Mouse (Mus musculus) left cerebral cortex, adult 9 months (tissue): ENCODE measurements around the gene Nfic.

Experiments used
- DNase-seq, 2 experiments: peaks; one replicate each; pipeline ENCODE4 v3.0.0; 2022; ENCODE audit warnings: low spot score in 2 of 2

Nfic gene

DNA sequence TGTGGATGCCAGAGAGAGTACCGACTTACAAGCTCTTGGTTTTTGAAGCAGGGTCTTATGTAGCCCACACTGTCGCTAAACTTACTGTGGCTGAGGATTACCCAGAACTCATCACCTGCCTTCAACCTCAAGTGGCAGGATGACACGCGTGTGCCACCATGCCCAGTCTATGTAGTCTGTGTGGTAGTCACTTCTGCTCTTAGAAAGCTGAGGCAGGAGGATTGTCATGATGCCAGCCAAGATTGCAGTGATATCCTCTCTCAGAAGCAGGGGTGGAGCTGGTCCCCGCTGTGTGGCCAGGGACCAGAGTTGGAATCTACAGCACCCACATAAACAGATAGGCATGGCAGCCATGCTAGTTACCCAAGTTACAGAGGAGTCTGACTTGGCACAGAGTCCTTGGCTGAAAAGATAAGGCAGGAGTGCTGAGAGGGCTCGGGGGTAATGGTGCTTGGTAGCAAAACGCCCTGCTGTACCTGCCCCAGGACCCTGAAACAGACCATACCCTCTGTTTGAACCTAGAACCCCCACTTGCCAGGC lies 30.1 kb upstream of the Nfic start:
- DNase-seq, result no peak

DNA sequence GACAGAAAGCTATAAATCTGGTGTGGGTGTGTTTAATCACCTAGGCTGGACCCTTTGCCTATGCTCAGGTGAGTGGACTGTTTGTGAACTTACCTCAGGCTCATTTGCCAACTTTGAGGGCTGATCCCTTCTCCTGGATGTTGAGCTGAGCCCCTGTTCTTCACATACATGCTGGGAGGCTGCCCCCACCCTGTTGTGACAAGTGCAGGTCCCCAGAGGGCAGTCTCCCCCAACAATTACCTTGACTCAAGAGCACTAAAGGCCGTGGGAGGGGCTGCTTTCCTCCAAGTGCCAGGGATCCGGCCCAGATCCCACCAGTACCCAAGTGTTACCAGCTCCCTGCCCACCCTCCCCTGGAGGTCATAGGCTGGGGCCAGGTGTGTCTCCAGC lies 29.6 kb upstream of the Nfic start:
- DNase-seq, result no peak

- DNase-seq, result peak in 1 of 2 experiments; percentile 56
Observed at GRCm38 (mm10) chr10:81484441-81485059, 29.1 kb upstream of the Nfic start.

- DNase-seq, result no peak
Observed at GRCm38 (mm10) chr10:81483983-81484382, 28.5 kb upstream of the Nfic start.

DNA sequence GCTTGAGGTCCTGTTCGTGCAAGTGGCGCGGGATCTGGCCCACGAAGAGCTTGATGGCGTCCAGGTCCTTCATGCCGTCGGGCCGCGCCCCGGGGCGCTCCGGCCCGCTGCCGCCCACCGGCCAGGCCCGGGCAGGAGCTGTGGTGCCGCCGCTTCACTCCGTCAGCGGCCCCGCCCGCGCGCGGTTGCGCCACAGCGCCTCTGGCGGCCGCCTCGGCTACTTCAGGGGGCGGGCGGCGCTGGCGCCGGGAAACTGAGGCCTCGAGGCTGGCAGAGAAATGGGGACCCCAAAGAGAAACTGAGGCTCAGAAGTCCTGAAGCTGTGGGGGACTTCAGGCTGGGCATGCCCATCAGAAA lies 27.1 kb upstream of the Nfic start, which contains the start of gene Celf5:
TSS of gene Celf5 (minus strand) at position 177 of the 357 bp plus-strand sequence.
- peak in 1 of 2 experiments; percentile 62 for DNase-seq

DNA sequence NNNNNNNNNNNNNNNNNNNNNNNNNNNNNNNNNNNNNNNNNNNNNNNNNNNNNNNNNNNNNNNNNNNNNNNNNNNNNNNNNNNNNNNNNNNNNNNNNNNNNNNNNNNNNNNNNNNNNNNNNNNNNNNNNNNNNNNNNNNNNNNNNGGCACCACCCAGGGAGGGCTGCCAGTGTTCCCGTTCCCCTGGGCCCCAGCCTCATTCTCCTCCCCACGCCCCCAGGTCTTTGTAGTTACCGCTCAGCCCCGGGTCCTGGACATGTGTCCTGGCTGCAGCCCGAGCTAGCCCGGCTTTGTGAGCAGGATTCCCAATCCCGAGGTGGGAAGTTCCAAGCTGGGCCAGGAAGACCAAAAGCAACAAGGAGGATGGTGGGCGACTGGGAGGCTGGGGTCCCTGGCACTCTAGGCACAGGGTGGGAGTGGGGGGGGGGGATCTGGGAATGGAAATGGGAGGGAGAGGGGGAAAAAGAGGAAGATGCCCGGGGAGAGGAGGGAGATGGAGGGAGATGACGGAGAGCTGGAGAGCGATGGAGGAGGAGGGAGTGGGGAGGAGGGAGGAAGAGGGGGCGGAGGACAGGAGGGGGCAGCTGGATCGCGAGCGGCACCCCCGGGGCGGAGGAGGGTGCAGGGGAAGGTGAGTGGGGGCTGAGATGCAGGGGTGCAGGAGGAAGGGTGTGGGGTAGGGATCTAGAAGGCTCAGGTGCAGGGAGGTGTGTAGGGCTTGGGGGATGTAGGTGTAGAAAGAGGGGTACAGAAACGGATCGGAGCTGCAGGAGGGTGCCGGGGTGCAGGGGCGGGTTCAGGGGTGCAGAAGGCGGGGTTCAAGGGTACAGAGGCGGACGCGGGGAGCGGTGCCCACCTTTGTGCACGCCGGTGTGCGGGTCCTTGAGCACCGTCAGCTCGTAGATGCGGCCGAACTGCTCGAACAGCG lies 26.4 kb upstream of the Nfic start:
- DNase-seq, result no peak

DNA sequence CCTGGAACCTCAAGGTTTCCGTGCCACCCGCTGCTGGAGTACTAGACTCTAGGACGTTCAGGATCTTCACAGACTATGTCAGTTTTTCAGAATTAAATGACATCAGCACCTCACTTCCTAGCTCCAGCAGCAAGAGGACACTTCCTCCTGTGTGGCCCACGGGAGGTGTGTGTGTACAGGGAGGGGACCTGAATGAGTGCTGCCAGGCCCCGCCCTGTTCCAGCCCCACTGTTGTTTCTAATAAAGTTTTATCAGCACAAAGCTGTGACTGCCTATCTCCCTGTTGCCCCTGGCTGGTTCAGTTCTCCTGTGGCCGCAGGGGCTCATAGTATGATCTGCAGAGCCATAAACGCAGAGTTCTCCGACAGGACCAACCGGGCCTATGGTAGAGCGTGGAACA lies 19.0 kb upstream of the Nfic start:
- no peak for DNase-seq

- DNase-seq, result peak; percentile 88 to 92
Observed at GRCm38 (mm10) chr10:81473003-81473451, 17.6 kb upstream of the Nfic start.

GRCm38 (mm10) chr10:81472403-81473002 lies 17.1 kb upstream of the Nfic start:
- no peak for DNase-seq

DNA sequence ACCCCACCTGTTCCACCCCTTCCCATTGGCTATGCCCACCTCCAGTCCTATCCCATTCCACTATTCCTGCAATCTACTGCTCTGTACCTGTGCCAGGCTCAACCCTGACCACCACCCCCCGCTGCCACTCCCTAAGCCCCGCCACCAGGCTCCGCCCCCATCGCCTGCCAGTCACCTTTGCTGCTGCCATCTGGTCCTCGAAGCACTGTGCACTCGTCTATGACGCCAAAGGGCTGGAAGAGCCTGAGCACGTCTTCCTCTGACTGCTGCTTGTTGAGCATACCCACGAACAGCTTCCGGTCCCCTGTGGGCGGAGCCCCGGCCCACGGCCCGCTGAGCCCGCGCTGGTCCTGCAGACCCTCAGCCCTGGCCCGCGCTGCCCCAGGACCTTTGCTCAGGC lies 15.0 kb upstream of the Nfic start:
- DNase-seq, result peak in 1 of 2 experiments; percentile 55

- DNase-seq, result peak; percentile 80 to 86
Observed at GRCm38 (mm10) chr10:81469253-81469652, 13.8 kb upstream of the Nfic start.

- no peak for DNase-seq
Observed at GRCm38 (mm10) chr10:81467670-81468235, 12.3 kb upstream of the Nfic start.

DNA sequence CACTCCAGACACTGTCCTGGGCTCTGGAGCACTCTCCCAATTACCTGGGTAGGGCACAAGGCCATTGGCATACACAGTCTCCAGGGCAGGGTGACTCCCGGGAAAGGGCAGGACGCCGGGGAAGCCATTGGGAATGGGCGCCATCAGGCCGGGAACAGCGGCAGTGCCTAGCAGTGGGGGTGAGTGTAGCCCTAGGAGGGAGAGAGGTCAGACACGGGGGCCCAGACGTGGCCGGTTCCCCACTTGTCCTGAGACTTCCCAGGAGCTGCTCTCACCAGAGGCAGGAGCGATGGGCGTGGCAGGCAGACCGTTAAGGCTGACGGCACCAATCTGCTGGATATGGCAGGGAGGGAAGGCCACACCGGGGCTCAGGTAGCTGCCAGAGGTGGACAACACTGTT lies 11.4 kb upstream of the Nfic start:
- no peak for DNase-seq

- DNase-seq, result no peak
Observed at GRCm38 (mm10) chr10:81466066-81466465, 10.6 kb upstream of the Nfic start.

DNA sequence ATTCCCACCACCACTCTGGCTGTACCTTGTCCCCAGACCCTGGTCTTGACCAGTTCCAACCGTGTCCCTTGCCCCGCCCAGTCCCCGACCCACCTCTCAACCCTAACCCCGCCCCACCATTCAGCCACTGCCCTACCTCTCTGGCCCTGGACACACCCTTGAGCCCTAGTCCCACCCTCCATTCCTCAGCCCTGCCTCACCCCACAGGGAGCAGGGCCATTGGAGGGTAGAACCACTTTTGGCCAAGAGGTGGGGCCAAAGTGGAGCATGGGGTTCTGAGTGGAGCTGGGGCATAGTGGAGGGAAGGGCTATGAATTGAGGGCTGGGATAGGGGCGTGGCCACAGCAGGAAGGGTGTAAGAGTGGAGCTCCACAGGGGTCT lies 9.8 kb upstream of the Nfic start:
- DNase-seq, result no peak

- DNase-seq, result no peak
Observed at GRCm38 (mm10) chr10:81464405-81465264, 9.2 kb upstream of the Nfic start.

DNA sequence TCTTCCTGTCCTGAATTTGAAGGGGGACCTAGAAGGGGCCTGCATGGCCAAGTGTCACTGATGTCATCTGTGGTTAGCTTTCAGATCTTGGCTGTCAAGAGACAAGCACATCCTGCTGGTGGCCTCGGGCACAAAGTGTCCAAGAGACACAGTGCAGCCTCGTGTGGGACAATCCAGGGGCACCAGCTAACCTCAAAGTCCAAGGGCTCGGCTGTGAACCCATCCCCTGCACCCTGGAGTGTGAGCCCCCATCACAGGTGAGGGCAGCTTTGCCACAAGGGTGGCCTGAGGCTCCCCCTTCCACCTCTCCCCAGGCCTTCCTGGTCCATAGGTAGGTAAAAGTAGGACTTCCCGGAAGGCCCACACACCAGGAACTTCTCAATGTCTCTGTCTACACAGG lies 8.1 kb upstream of the Nfic start:
- no peak for DNase-seq

DNA sequence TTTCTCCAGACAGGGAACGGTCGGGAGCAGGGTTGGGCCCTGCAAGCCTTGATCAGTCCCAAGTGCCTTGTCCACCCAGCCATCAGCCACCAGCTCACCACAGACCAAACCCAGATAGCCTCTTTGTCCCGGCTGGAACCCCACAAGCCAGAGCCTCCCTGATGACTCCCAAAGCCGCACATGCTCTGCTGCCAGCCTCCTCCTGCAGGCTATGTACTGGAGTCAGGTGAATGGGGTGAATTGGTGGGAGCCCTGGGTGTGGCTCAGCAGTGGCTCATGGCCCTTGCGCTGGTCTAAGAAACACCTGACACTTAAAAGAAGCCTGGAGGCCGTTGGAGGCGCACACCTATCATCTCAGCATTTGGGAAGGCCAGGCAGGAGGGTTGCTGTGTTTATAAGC lies 7.5 kb upstream of the Nfic start:
- DNase-seq, result no peak

DNA sequence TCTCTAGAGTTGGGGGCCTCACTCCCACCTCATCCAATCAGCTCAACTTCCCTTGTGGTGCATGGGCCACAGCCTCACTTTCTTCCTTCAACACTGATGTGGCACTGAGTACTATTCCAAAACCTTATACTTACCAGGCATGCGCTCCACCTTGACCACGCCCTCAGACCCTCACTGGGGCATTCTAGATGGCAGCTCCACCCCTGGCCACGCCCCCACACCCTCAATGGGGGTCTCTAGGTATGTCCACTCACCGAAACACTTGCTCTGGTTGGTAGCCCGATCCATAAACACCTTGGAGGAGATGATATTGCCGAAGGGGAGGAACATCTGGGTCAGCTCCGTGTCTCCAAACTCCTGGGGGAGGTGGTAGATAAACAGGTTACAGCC lies 7.0 kb upstream of the Nfic start:
- DNase-seq, result no peak

GRCm38 (mm10) chr10:81461673-81462414 lies 6.4 kb upstream of the Nfic start:
- DNase-seq, result no peak
